ENCODE assay signal across 28 mouse cellular contexts in the genomic region with DNA sequence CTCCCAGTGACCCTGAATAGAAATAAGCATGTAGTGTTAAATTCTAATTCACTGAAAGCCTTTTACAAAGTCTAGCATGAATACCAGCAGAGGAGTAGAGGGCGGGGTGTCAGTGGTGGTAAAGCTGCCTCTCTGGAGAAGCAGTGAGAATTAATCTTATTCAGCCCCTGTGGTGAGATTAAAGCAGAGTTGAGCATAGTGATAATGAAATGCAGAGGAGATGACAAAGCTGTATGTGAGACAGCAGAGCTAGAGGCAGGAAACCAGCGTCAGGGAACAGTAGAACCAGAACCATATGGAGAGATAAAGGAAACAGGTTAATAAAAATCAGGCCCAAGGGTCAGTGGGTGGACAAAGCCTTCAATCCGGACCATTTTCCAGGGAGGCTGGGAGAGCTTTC.
DNase-seq lines count a peak whose midpoint lies in the region; ATAC-seq and TF ChIP-seq lines count a peak whose summit lies in the region.
"Had no signal": no experiment of that assay in that cellular context is flagged by ENCODE, and none has a peak within 500 bp of the region (broad histone marks: within the 10 kb centered on the region; RNA-seq: fewer than 3 reads in every experiment).

No protein-coding gene starts in this region.

- no peaks in the 10 kb centered on the region for H3K27me3 ChIP-seq in embryonic facial prominence, embryonic 11.5 days (ENCODE audit: control insufficient read depth, insufficient read depth, low read length)
- no peaks in the 10 kb centered on the region for H3K27me3 ChIP-seq in embryonic facial prominence, embryonic 10.5 days (replicated peaks; ENCODE audit: low read depth, poor library complexity, severe bottlenecking)
- H3K27me3 ChIP-seq in hindbrain, postnatal 0 days (ENCODE audit: insufficient read depth, low read length): no peaks in the 10 kb centered on the region
- H3K27me3 ChIP-seq in hindbrain, embryonic 10.5 days (ENCODE audit: insufficient read depth, poor library complexity, severe bottlenecking): no peaks in the 10 kb centered on the region
- H3K27me3 ChIP-seq in forebrain, postnatal 0 days (ENCODE audit: insufficient read depth, low read length): no peaks in the 10 kb centered on the region
- no peaks in the 10 kb centered on the region for H3K27me3 ChIP-seq in midbrain, embryonic 16.5 days (ENCODE audit: control insufficient read depth, insufficient read depth, low read depth, low read length)
- H3K27me3 ChIP-seq: embryonic facial prominence, embryonic 15.5 days; heart, embryonic 13.5 days; limb, embryonic 12.5 days; liver, embryonic 15.5 days; neural tube, embryonic 13.5 days had no signal

- no peak overlapping the region for H3K4me2 ChIP-seq in embryonic facial prominence, embryonic 11.5 days (ENCODE audit: low read depth, low read length)
- no peak overlapping the region for H3K4me2 ChIP-seq in hindbrain, postnatal 0 days (ENCODE audit: low read depth, low read length)
- no peak overlapping the region for H3K4me2 ChIP-seq in forebrain, postnatal 0 days (ENCODE audit: low read depth)
- no peak overlapping the region for H3K4me2 ChIP-seq in midbrain, embryonic 16.5 days (ENCODE audit: low read length)
- H3K4me2 ChIP-seq: embryonic facial prominence, embryonic 15.5 days; heart, embryonic 13.5 days; limb, embryonic 12.5 days; liver, embryonic 15.5 days; lung, embryonic 14.5 days; neural tube, embryonic 13.5 days had no signal

- no peak overlapping the region for H3K9ac ChIP-seq in embryonic facial prominence, embryonic 11.5 days (replicated peaks; ENCODE audit: low read length)
- H3K9ac ChIP-seq in hindbrain, postnatal 0 days (replicated peaks; ENCODE audit: low read length): no peak overlapping the region
- H3K9ac ChIP-seq in forebrain, postnatal 0 days: no peak overlapping the region
- no peak overlapping the region for H3K9ac ChIP-seq in midbrain, embryonic 16.5 days (ENCODE audit: low read depth, low read length)
- H3K9ac ChIP-seq: embryonic facial prominence, embryonic 15.5 days; heart, embryonic 13.5 days; limb, embryonic 12.5 days; liver, embryonic 15.5 days; lung, embryonic 14.5 days; neural tube, embryonic 13.5 days had no signal

- DNase-seq in embryonic facial prominence, embryonic 11.5 days (ENCODE audit: low spot score): peak; percentile 3
- DNase-seq in embryonic facial prominence, embryonic 10.5 days (ENCODE audit: low spot score): no peak
- peak; percentile 27 for DNase-seq in hindbrain, postnatal 0 days (ENCODE audit: low spot score)
- no peak for DNase-seq in hindbrain, embryonic 10.5 days (ENCODE audit: low spot score)
- DNase-seq in forebrain, postnatal 0 days: no peak
- DNase-seq in T-cell, adult 2 months (ENCODE audit: low spot score): no peak
- DNase-seq in left cerebral cortex, adult 18-20 months (ENCODE audit: low spot score in 2 of 2): no peak
- DNase-seq: adrenal gland, postnatal 36 days; cerebellum, adult 2 months; cerebellum, postnatal 36 days; embryo, embryonic 11 days; heart, postnatal 10 days; kidney, adult 9 months; kidney, postnatal 10 days; lung, embryonic 14.5 days; lung, postnatal 14 days; right cerebral cortex, postnatal 4 days; thymus, adult 18-20 months; thymus, postnatal 25 days had no signal

- ATAC-seq in embryonic facial prominence, embryonic 11.5 days (replicated peaks; ENCODE audit: insufficient number of reproducible peaks, low FRiP score, low TSS enrichment, low read depth): no peak
- ATAC-seq in hindbrain, postnatal 0 days: no peak
- ATAC-seq in forebrain, postnatal 0 days: peak; percentile 43; the same call in 1 of the 2 replicates
- ATAC-seq in midbrain, embryonic 16.5 days: peak; percentile 45; the same call in 1 of the 2 replicates
- ATAC-seq: intestine, embryonic 16.5 days had no signal

- H3K9me3 ChIP-seq in embryonic facial prominence, embryonic 11.5 days (replicated peaks; ENCODE audit: control insufficient read depth, low read length): no peaks in the 10 kb centered on the region
- H3K9me3 ChIP-seq in embryonic facial prominence, embryonic 10.5 days: no peaks in the 10 kb centered on the region
- H3K9me3 ChIP-seq in hindbrain, postnatal 0 days (ENCODE audit: low read length): no peaks in the 10 kb centered on the region
- H3K9me3 ChIP-seq in hindbrain, embryonic 10.5 days: no peaks in the 10 kb centered on the region
- no peaks in the 10 kb centered on the region for H3K9me3 ChIP-seq in forebrain, postnatal 0 days (ENCODE audit: low read length)
- no peaks in the 10 kb centered on the region for H3K9me3 ChIP-seq in midbrain, embryonic 16.5 days (replicated peaks; ENCODE audit: control insufficient read depth, low read length, poor library complexity, severe bottlenecking)
- H3K9me3 ChIP-seq: embryonic facial prominence, embryonic 15.5 days; heart, embryonic 13.5 days; limb, embryonic 12.5 days; liver, embryonic 15.5 days; neural tube, embryonic 13.5 days had no signal

- no peak for TF ChIP-seq CTCF in hindbrain, postnatal 0 days (IDR thresholded peaks at IDR 0.05; ENCODE audit: low read depth)
- no peak for TF ChIP-seq CTCF in forebrain, postnatal 0 days (IDR thresholded peaks at IDR 0.05; ENCODE audit: low read depth)

- no peaks in the 10 kb centered on the region for H3K4me1 ChIP-seq in embryonic facial prominence, embryonic 11.5 days (ENCODE audit: control insufficient read depth, insufficient read depth, low read length)
- H3K4me1 ChIP-seq in embryonic facial prominence, embryonic 10.5 days: peaks cover 5% of the 10 kb centered on the region; the same call in 1 of the 2 replicates
- H3K4me1 ChIP-seq in hindbrain, postnatal 0 days (ENCODE audit: insufficient read depth, low read length): no peaks in the 10 kb centered on the region
- H3K4me1 ChIP-seq in hindbrain, embryonic 10.5 days (replicated peaks): peaks cover 8% of the 10 kb centered on the region; the same call in 1 of the 2 replicates
- H3K4me1 ChIP-seq in forebrain, postnatal 0 days (ENCODE audit: insufficient read depth): no peaks in the 10 kb centered on the region
- H3K4me1 ChIP-seq in midbrain, embryonic 16.5 days (ENCODE audit: control insufficient read depth, insufficient read depth, low read length): 0 out of 2 replicates have a peak, but pooled peaks cover 5% of the 10 kb centered on the region
- H3K4me1 ChIP-seq: embryonic facial prominence, embryonic 15.5 days; heart, embryonic 13.5 days; limb, embryonic 12.5 days; liver, embryonic 15.5 days had no signal

- 26% methylated on average over 3 of the region's 3 CpGs for WGBS in embryonic facial prominence, embryonic 11.5 days
- 20% methylated on average over 3 of the region's 3 CpGs for WGBS in embryonic facial prominence, embryonic 10.5 days
- WGBS in hindbrain, postnatal 0 days: 14% methylated on average over 3 of the region's 3 CpGs
- 24% methylated on average over 3 of the region's 3 CpGs for WGBS in hindbrain, embryonic 10.5 days
- 22% methylated on average over 3 of the region's 3 CpGs for WGBS in forebrain, postnatal 0 days
- WGBS in midbrain, embryonic 16.5 days: 16% methylated on average over 3 of the region's 3 CpGs

- H3K27ac ChIP-seq in embryonic facial prominence, embryonic 11.5 days (replicated peaks; ENCODE audit: low read depth, low read length): no peak overlapping the region
- no peak overlapping the region for H3K27ac ChIP-seq in embryonic facial prominence, embryonic 10.5 days (replicated peaks)
- H3K27ac ChIP-seq in hindbrain, postnatal 0 days: no peak overlapping the region
- H3K27ac ChIP-seq in hindbrain, embryonic 10.5 days: no peak overlapping the region
- H3K27ac ChIP-seq in forebrain, postnatal 0 days (ENCODE audit: low read depth, low read length): no peak overlapping the region
- H3K27ac ChIP-seq in midbrain, embryonic 16.5 days (ENCODE audit: low read length): no peak overlapping the region
- H3K27ac ChIP-seq: embryonic facial prominence, embryonic 15.5 days; heart, embryonic 13.5 days; limb, embryonic 12.5 days; liver, embryonic 15.5 days; neural tube, embryonic 13.5 days; stomach, postnatal 0 days had no signal

- no peak overlapping the region for H3K4me3 ChIP-seq in embryonic facial prominence, embryonic 11.5 days (ENCODE audit: low read depth, low read length)
- H3K4me3 ChIP-seq in embryonic facial prominence, embryonic 10.5 days: no peak overlapping the region
- no peak overlapping the region for H3K4me3 ChIP-seq in hindbrain, postnatal 0 days (ENCODE audit: low read length)
- H3K4me3 ChIP-seq in hindbrain, embryonic 10.5 days: no peak overlapping the region
- no peak overlapping the region for H3K4me3 ChIP-seq in forebrain, postnatal 0 days (ENCODE audit: low read depth, low read length)
- H3K4me3 ChIP-seq in midbrain, embryonic 16.5 days (ENCODE audit: low read depth, low read length): no peak overlapping the region
- H3K4me3 ChIP-seq: embryonic facial prominence, embryonic 15.5 days; heart, embryonic 13.5 days; limb, embryonic 12.5 days; liver, embryonic 15.5 days; neural tube, embryonic 13.5 days had no signal

- no peaks in the 10 kb centered on the region for H3K36me3 ChIP-seq in embryonic facial prominence, embryonic 11.5 days (replicated peaks; ENCODE audit: control insufficient read depth, insufficient read depth, low read depth, low read length)
- no peaks in the 10 kb centered on the region for H3K36me3 ChIP-seq in embryonic facial prominence, embryonic 10.5 days (replicated peaks)
- no peaks in the 10 kb centered on the region for H3K36me3 ChIP-seq in hindbrain, postnatal 0 days (ENCODE audit: insufficient read depth, low read length)
- no peaks in the 10 kb centered on the region for H3K36me3 ChIP-seq in hindbrain, embryonic 10.5 days
- no peaks in the 10 kb centered on the region for H3K36me3 ChIP-seq in forebrain, postnatal 0 days (ENCODE audit: insufficient read depth)
- no peaks in the 10 kb centered on the region for H3K36me3 ChIP-seq in midbrain, embryonic 16.5 days (ENCODE audit: control insufficient read depth, insufficient read depth, low read length)
- H3K36me3 ChIP-seq: embryonic facial prominence, embryonic 15.5 days; G1E; heart, embryonic 13.5 days; limb, embryonic 12.5 days; liver, embryonic 15.5 days; neural tube, embryonic 13.5 days had no signal

Comparison
In these comparisons a context has a peak if more than half of its experiments do, and no peak if none do; other contexts are left out.
1. DNase-seq: peak in embryonic facial prominence, embryonic 11.5 days (single experiment) and hindbrain, postnatal 0 days (single experiment); none in embryonic facial prominence, embryonic 10.5 days (single experiment), hindbrain, embryonic 10.5 days (single experiment), forebrain, postnatal 0 days (single experiment), T-cell, adult 2 months (single experiment) and left cerebral cortex, adult 18-20 months (0 of 2).
2. ATAC-seq: peak in forebrain, postnatal 0 days (single experiment) and midbrain, embryonic 16.5 days (single experiment); none in embryonic facial prominence, embryonic 11.5 days (single experiment) and hindbrain, postnatal 0 days (single experiment).